In genomic region chr4:102981709-102982108, GRCm38 (mm10) we compare ENCODE assay signal across 29 mouse cellular contexts. TPM values are rescaled to one million over a fixed set of nuclear protein-coding genes. Genes with fewer than 3 reads are reported as not detected.
DNase-seq lines count a peak whose midpoint lies in the region; ATAC-seq and TF ChIP-seq lines count a peak whose summit lies in the region.
"Had no signal": no experiment of that assay in that cellular context is flagged by ENCODE, and none has a peak within 500 bp of the region (broad histone marks: within the 10 kb centered on the region; RNA-seq: fewer than 3 reads in every experiment).

No protein-coding gene starts in this region.

- H3K27ac ChIP-seq in CH12.LX (ENCODE audit: insufficient read depth, low read depth): no peak overlapping the region
- H3K27ac ChIP-seq: embryonic facial prominence, embryonic 12.5 days; forebrain, embryonic 12.5 days; forebrain, embryonic 15.5 days; hindbrain, embryonic 12.5 days; hindbrain, embryonic 15.5 days; intestine, embryonic 15.5 days had no signal

- in situ Hi-C loops in CH12.LX (cut with MboI; ENCODE audit: low pct_ligation_motif_present, low pct_unique_long_range_greater_than_20kb, low sequenced_read_pairs): loop anchor here (10.0 to 25.0 kb wide), 2 partner anchors 163 to 356 kb away; no protein-coding TSS in a partner anchor

- peaks cover 10 to 30% of the 10 kb centered on the region in 2 experiments for H3K4me1 ChIP-seq in CH12.LX (ENCODE audit: control insufficient read depth in 1 of 2, insufficient read depth in 2 of 2)

- H3K27me3 ChIP-seq in CH12.LX (replicated peaks): no peaks in the 10 kb centered on the region
- H3K27me3 ChIP-seq: embryonic facial prominence, embryonic 12.5 days; hindbrain, embryonic 15.5 days; intestine, embryonic 15.5 days had no signal

- H3K9ac ChIP-seq in CH12.LX (ENCODE audit: insufficient read depth, low read depth): no peak overlapping the region
- H3K9ac ChIP-seq: embryonic facial prominence, embryonic 12.5 days; forebrain, embryonic 12.5 days; forebrain, embryonic 15.5 days; hindbrain, embryonic 12.5 days; hindbrain, embryonic 15.5 days; intestine, embryonic 15.5 days had no signal

- H3K4me2 ChIP-seq in CH12.LX (ENCODE audit: insufficient read depth, low read depth, poor library complexity, severe bottlenecking): no peak overlapping the region
- H3K4me2 ChIP-seq: embryonic facial prominence, embryonic 12.5 days; forebrain, embryonic 12.5 days; forebrain, embryonic 15.5 days; heart, embryonic 11.5 days; hindbrain, embryonic 12.5 days; hindbrain, embryonic 15.5 days; intestine, embryonic 15.5 days had no signal

- no peak overlapping the region for H3K4me3 ChIP-seq in CH12.LX (replicated peaks in 1 of 3; ENCODE audit: low read depth in 2 of 3, low read length in 2 of 3, poor library complexity in 1 of 3)
- H3K4me3 ChIP-seq: embryonic facial prominence, embryonic 12.5 days; erythroblast, embryonic 14.5 days; forebrain, embryonic 12.5 days; forebrain, embryonic 15.5 days; hindbrain, embryonic 12.5 days; hindbrain, embryonic 15.5 days; intestine, embryonic 15.5 days had no signal

- no peaks in the 10 kb centered on the region for H3K36me3 ChIP-seq in CH12.LX (replicated peaks in 1 of 2; ENCODE audit: control insufficient read depth in 1 of 2, insufficient read depth in 1 of 2, low read length in 1 of 2)
- H3K36me3 ChIP-seq: embryonic facial prominence, embryonic 12.5 days; forebrain, embryonic 12.5 days; forebrain, embryonic 15.5 days; G1E; hindbrain, embryonic 12.5 days; hindbrain, embryonic 15.5 days; intestine, embryonic 15.5 days had no signal

- dilution Hi-C loops in CH12.LX (cut with MboI; ENCODE audit: extremely low pct_ligation_motif_present, extremely low pct_unique_long_range_greater_than_20kb, low sequenced_read_pairs): no loop called here

- H3K79me2 ChIP-seq in CH12.LX (replicated peaks; ENCODE audit: control insufficient read depth, extremely low read depth, insufficient read depth, poor library complexity, severe bottlenecking): no peaks in the 10 kb centered on the region

- DNase-seq in CH12.LX (ENCODE audit: extremely low read depth) (no peak), ZHBTc4 (ENCODE audit: low read depth, low spot score) (peak; percentile 28)
- DNase-seq in urinary bladder, adult 18-20 months (ENCODE audit: low spot score in 2 of 2): no peak
- DNase-seq in testis, postnatal 10 days (ENCODE audit: low spot score): no peak
- DNase-seq in cerebellum, adult 8-10 months: no peak
- DNase-seq: adrenal gland, adult 8-10 months; adrenal gland, postnatal 25 days; cerebellum, adult 11-12 months; cerebellum, adult 9-10 months; cerebellum, postnatal 14 days; gastrocnemius, postnatal 10 days; gastrocnemius, postnatal 36 days had no signal

- no peaks in the 10 kb centered on the region for H3K9me3 ChIP-seq in CH12.LX (replicated peaks; ENCODE audit: low read length)
- H3K9me3 ChIP-seq: embryonic facial prominence, embryonic 12.5 days; forebrain, embryonic 12.5 days; forebrain, embryonic 15.5 days; G1E; hindbrain, embryonic 12.5 days; hindbrain, embryonic 15.5 days; intestine, embryonic 15.5 days had no signal

- ATAC-seq in megakaryocyte, adult 5-6 weeks (ENCODE audit: poor library complexity, severe bottlenecking): peak; percentile 48
- ATAC-seq: activated CD4-positive, CD25-positive, alpha-beta regulatory T cell, adult 4 months; forebrain, embryonic 15.5 days; intestine, embryonic 15.5 days; Patski had no signal

- TF ChIP-seq EP300 in CH12.LX (IDR thresholded peaks at IDR 0.05; ENCODE audit: low read length): no peak

- no peak for TF ChIP-seq RAD21 in CH12.LX (IDR thresholded peaks at IDR 0.05; ENCODE audit: low read depth, low read length)

- no peak for TF ChIP-seq CTCF in CH12.LX (conservative IDR thresholded peaks at IDR 0.05 in 1 of 2, IDR thresholded peaks at IDR 0.05 in 1 of 2; ENCODE audit: low read depth in 2 of 2, low read length in 2 of 2)

- TF ChIP-seq POLR2A in CH12.LX (IDR thresholded peaks at IDR 0.05; ENCODE audit: low read depth, low read length): no peak

TF ChIP-seq in CH12.LX, 34 proteins besides CTCF, POLR2A, EP300 and RAD21:
- TF ChIP-seq ELF1 (IDR thresholded peaks at IDR 0.05; ENCODE audit: low read depth, low read length) (no peak), BHLHE40 (IDR thresholded peaks at IDR 0.05; ENCODE audit: low read depth, low read length) (peak; percentile 87)

RNA-seq across cellular contexts. Expression of gene Tctex1d1, which starts 3.3 kb away (rescaled TPM):
- total RNA-seq in CH12.LX (2012; rRNA removed): not detected in 2 replicates
- total RNA-seq in CH12.LX (2014; rRNA removed): not detected in 2 replicates
- not detected in 2 replicates for polyA plus RNA-seq in CH12.LX (2012; ENCODE audit: insufficient read length, low read depth)
- 1.9 and 5.2 TPM in 2 replicates for total RNA-seq in megakaryocyte, adult 5-6 weeks (2015)
- 3.5 and 5.5 TPM in 2 replicates for total RNA-seq in megakaryocyte, adult 5-6 weeks (2017)
- total RNA-seq: adrenal gland, adult 8-10 months; adrenal gland, postnatal 25 days; gastrocnemius, postnatal 10 days; heart, adult 8-10 months; heart, postnatal 25 days; hematopoietic stem cell, adult 5-6 weeks had no signal
- polyA plus RNA-seq: erythroblast, embryonic 14.5 days; G1E; heart, embryonic 11.5 days; heart, embryonic 14.5 days; heart, postnatal 0 days; Patski had no signal

RNA-seq across cellular contexts. Expression of gene Insl5, which starts 44.9 kb away (rescaled TPM):
- total RNA-seq in CH12.LX (2012; rRNA removed) (not detected in 2 replicates), CH12.LX (2014; rRNA removed) (not detected in 2 replicates)
- not detected in 2 replicates for polyA plus RNA-seq in CH12.LX (2012; ENCODE audit: insufficient read length, low read depth)
- total RNA-seq in megakaryocyte, adult 5-6 weeks (2015): not detected in 2 replicates
- not detected in 2 replicates for total RNA-seq in megakaryocyte, adult 5-6 weeks (2017)
- total RNA-seq: adrenal gland, adult 8-10 months; adrenal gland, postnatal 25 days; G1E; gastrocnemius, postnatal 10 days; gastrocnemius, postnatal 36 days; heart, adult 8-10 months; heart, postnatal 25 days; hematopoietic stem cell, adult 5-6 weeks had no signal
- polyA plus RNA-seq: activated CD4-positive, CD25-positive, alpha-beta regulatory T cell, adult 4 months; erythroblast, embryonic 14.5 days; forebrain, embryonic 12.5 days; forebrain, embryonic 15.5 days; G1E; heart, embryonic 14.5 days; heart, postnatal 0 days; Patski had no signal
